Mouse (Mus musculus): Measurements from ENCODE around the gene Atp5g1. TPM values are rescaled to one million over a fixed set of nuclear protein-coding genes. Genes with fewer than 3 reads are reported as not detected.

Atp5g1 gene
- polyA plus RNA-seq, 1 experiment from 2014 or later, result 865 TPM

Other genes with a start within 250 kb of the Atp5g1 start
- gene Gngt2, start 238.5 kb downstream of the Atp5g1 start, polyA plus RNA-seq (2015; fragmentation: Nextera tagmentation; extraction: Ambion mirVana), result 3.7 and 3.9 TPM in 2 replicates
- 2.4 and 2.6 TPM in 2 replicates for gene Abi3, start 233.2 kb downstream of the Atp5g1 start, polyA plus RNA-seq (2015; fragmentation: Nextera tagmentation; extraction: Ambion mirVana)
- gene B4galnt2, start 160.8 kb downstream of the Atp5g1 start, polyA plus RNA-seq (2015; fragmentation: Nextera tagmentation; extraction: Ambion mirVana), result 0.09 TPM in 1 of 2 replicates, not detected in the other
- gene Igf2bp1, start 69.7 kb downstream of the Atp5g1 start, polyA plus RNA-seq (2015; fragmentation: Nextera tagmentation; extraction: Ambion mirVana), result 6.1 and 11.3 TPM in 2 replicates
- not detected in 2 replicates for gene Gip, start 51.1 kb downstream of the Atp5g1 start, polyA plus RNA-seq (2015; fragmentation: Nextera tagmentation; extraction: Ambion mirVana)
- gene Snf8, start 40.8 kb downstream of the Atp5g1 start, polyA plus RNA-seq (2015; fragmentation: Nextera tagmentation; extraction: Ambion mirVana), result 120 and 132 TPM in 2 replicates
- gene Ube2z, start 10.3 kb downstream of the Atp5g1 start, polyA plus RNA-seq (2015; fragmentation: Nextera tagmentation; extraction: Ambion mirVana), result 37.5 and 38.4 TPM in 2 replicates
- gene Calcoco2, start 36.3 kb upstream of the Atp5g1 start, polyA plus RNA-seq (2015; fragmentation: Nextera tagmentation; extraction: Ambion mirVana), result not detected in 2 replicates
- gene Ttll6, start 58.1 kb upstream of the Atp5g1 start, polyA plus RNA-seq (2015; fragmentation: Nextera tagmentation; extraction: Ambion mirVana), result 0.27 and 0.36 TPM in 2 replicates
- gene Hoxb13, start 118.6 kb upstream of the Atp5g1 start, polyA plus RNA-seq (2015; fragmentation: Nextera tagmentation; extraction: Ambion mirVana), result not detected in 2 replicates
- 1.4 and 5.2 TPM in 2 replicates for gene Hoxb9, start 195.8 kb upstream of the Atp5g1 start, polyA plus RNA-seq (2015; fragmentation: Nextera tagmentation; extraction: Ambion mirVana)
- gene Hoxb8, start 206.2 kb upstream of the Atp5g1 start, polyA plus RNA-seq (2015; fragmentation: Nextera tagmentation; extraction: Ambion mirVana), result 15.1 and 15.9 TPM in 2 replicates
- gene Hoxb7, start 211.0 kb upstream of the Atp5g1 start, polyA plus RNA-seq (2015; fragmentation: Nextera tagmentation; extraction: Ambion mirVana), result 29.3 and 33.1 TPM in 2 replicates
- 49.9 and 53.3 TPM in 2 replicates for gene Hoxb6, start 216.8 kb upstream of the Atp5g1 start, polyA plus RNA-seq (2015; fragmentation: Nextera tagmentation; extraction: Ambion mirVana)
- gene Hoxb5, start 227.7 kb upstream of the Atp5g1 start, polyA plus RNA-seq (2015; fragmentation: Nextera tagmentation; extraction: Ambion mirVana), result 120 and 133 TPM in 2 replicates
- 2.5 and 3.3 TPM in 2 replicates for gene Hoxb4, start 242.6 kb upstream of the Atp5g1 start, polyA plus RNA-seq (2015; fragmentation: Nextera tagmentation; extraction: Ambion mirVana)
- 4.8 and 5.6 TPM in 2 replicates for gene Hoxb3, start 247.7 kb upstream of the Atp5g1 start, polyA plus RNA-seq (2015; fragmentation: Nextera tagmentation; extraction: Ambion mirVana)